10 mouse cellular contexts compared by ENCODE assay signal in genomic region chr5:125243928-125244327, GRCm38 (mm10).
DNase-seq lines count a peak whose midpoint lies in the region; ATAC-seq and TF ChIP-seq lines count a peak whose summit lies in the region.
"Had no signal": no experiment of that assay in that cellular context is flagged by ENCODE, and none has a peak within 500 bp of the region (broad histone marks: within the 10 kb centered on the region; RNA-seq: fewer than 3 reads in every experiment).

No protein-coding gene starts in this region.

- H3K27me3 ChIP-seq in forebrain, postnatal 0 days (ENCODE audit: insufficient read depth, low read length): no peaks in the 10 kb centered on the region
- H3K27me3 ChIP-seq in neural tube, embryonic 14.5 days (ENCODE audit: control insufficient read depth, insufficient read depth, low read length): no peaks in the 10 kb centered on the region

- H3K9me3 ChIP-seq in forebrain, postnatal 0 days (ENCODE audit: low read length): no peaks in the 10 kb centered on the region
- no peaks in the 10 kb centered on the region for H3K9me3 ChIP-seq in neural tube, embryonic 14.5 days (ENCODE audit: control insufficient read depth, low read length)

- no peak overlapping the region for H3K4me3 ChIP-seq in forebrain, postnatal 0 days (ENCODE audit: low read depth, low read length)
- H3K4me3 ChIP-seq in neural tube, embryonic 14.5 days (ENCODE audit: low read depth, low read length): no peak overlapping the region
- no peak overlapping the region for H3K4me3 ChIP-seq in lung, adult 2 months (replicated peaks; ENCODE audit: extremely low read depth, low read depth, low read length)

- TF ChIP-seq POLR2A in brain, embryonic 14.5 days (IDR thresholded peaks at IDR 0.05; ENCODE audit: borderline replicate concordance, extremely low read depth, insufficient read depth, insufficient read length, poor library complexity, severe bottlenecking): no peak
- TF ChIP-seq POLR2A in lung, adult 2 months (IDR thresholded peaks at IDR 0.05; ENCODE audit: borderline replicate concordance, extremely low read depth, low read depth, low read length): no peak

- peaks cover 21% of the 10 kb centered on the region for H3K4me1 ChIP-seq in forebrain, postnatal 0 days (ENCODE audit: insufficient read depth)
- peaks cover 25% of the 10 kb centered on the region for H3K4me1 ChIP-seq in neural tube, embryonic 14.5 days (ENCODE audit: control insufficient read depth, insufficient read depth, low read length)
- H3K4me1 ChIP-seq in lung, adult 2 months (ENCODE audit: control insufficient read depth, insufficient read depth, low read length): peaks cover 6% of the 10 kb centered on the region

- peak; percentile 81 for ATAC-seq in forebrain, postnatal 0 days
- no peak for ATAC-seq in neural tube, embryonic 14.5 days (ENCODE audit: low read depth)
- no peak for ATAC-seq in megakaryocyte, adult 5-6 weeks (ENCODE audit: poor library complexity, severe bottlenecking)

- TF ChIP-seq CTCF in brain, embryonic 14.5 days (IDR thresholded peaks at IDR 0.05; ENCODE audit: borderline replicate concordance, extremely low read depth, insufficient read depth, insufficient read length): no peak
- no peak for TF ChIP-seq CTCF in forebrain, postnatal 0 days (IDR thresholded peaks at IDR 0.05; ENCODE audit: low read depth)
- no peak for TF ChIP-seq CTCF in lung, adult 2 months (IDR thresholded peaks at IDR 0.05; ENCODE audit: insufficient read depth, low read length)

- no peaks in the 10 kb centered on the region for H3K36me3 ChIP-seq in forebrain, postnatal 0 days (ENCODE audit: insufficient read depth)
- H3K36me3 ChIP-seq in neural tube, embryonic 14.5 days (ENCODE audit: control insufficient read depth, insufficient read depth, low read length): no peaks in the 10 kb centered on the region

- no peak overlapping the region for H3K4me2 ChIP-seq in forebrain, postnatal 0 days (ENCODE audit: low read depth)
- no peak overlapping the region for H3K4me2 ChIP-seq in neural tube, embryonic 14.5 days (ENCODE audit: low read depth, low read length)

- H3K27ac ChIP-seq in forebrain, postnatal 0 days (ENCODE audit: low read depth, low read length): peak overlapping the region; percentile 83
- peak overlapping the region; percentile 91 for H3K27ac ChIP-seq in neural tube, embryonic 14.5 days (ENCODE audit: low read depth, low read length)
- H3K27ac ChIP-seq: kidney, postnatal 0 days had no signal

- no peak overlapping the region for H3K9ac ChIP-seq in forebrain, postnatal 0 days
- no peak overlapping the region for H3K9ac ChIP-seq in neural tube, embryonic 14.5 days (replicated peaks; ENCODE audit: low read depth, low read length)

- DNase-seq in brain, embryonic 14.5 days (ENCODE audit: low read depth): peak; percentile 94
- peak; percentile 92 for DNase-seq in forebrain, postnatal 0 days
- DNase-seq in layer of hippocampus, postnatal 36 days: peak; percentile 95 to 96
- no peak for DNase-seq in lung, adult 2 months
- no peak for DNase-seq in adrenal gland, postnatal 10 days
- no peak for DNase-seq in ovary, postnatal 36 days (ENCODE audit: low spot score)
- DNase-seq: cerebellum, postnatal 25 days had no signal

- 12% methylated on average over 6 of the region's 6 CpGs for WGBS in forebrain, postnatal 0 days
- WGBS in neural tube, embryonic 14.5 days: 22% methylated on average over 6 of the region's 6 CpGs
- 70% methylated on average over 6 of the region's 6 CpGs for WGBS in lung, adult 2 months

Comparison
In these comparisons a context has a peak if more than half of its experiments do, and no peak if none do; other contexts are left out.
1. DNase-seq: peak in brain, embryonic 14.5 days (single experiment), forebrain, postnatal 0 days (single experiment) and layer of hippocampus, postnatal 36 days (2 of 2); none in lung, adult 2 months (single experiment), adrenal gland, postnatal 10 days (single experiment) and ovary, postnatal 36 days (single experiment).